Mouse (Mus musculus) liver, postnatal 0 days (tissue): ENCODE measurements around the gene Wsb1. TPM values are rescaled to one million over a fixed set of nuclear protein-coding genes. Genes with fewer than 3 reads are reported as not detected.

ENCODE experiments used
- ATAC-seq: fragments of 200-750 bp; cut with Nextera tagmentation; 2 replicates; pipeline ENCODE4 v1.8.0; 2017; ENCODE audit warnings: mild to moderate bottlenecking, moderate library complexity
- DNase-seq: peaks from one replicate; pipeline ENCODE4 v3.0.0-alpha.2; 2016
- H3K27ac ChIP-seq: fragments of 300-500 bp; sonication (generic); 2 replicates; pipeline ENCODE4 v1.5.1; 2014; ENCODE audit warnings: antibody characterized with exemption, moderate library complexity, mild to moderate bottlenecking, low read depth
- H3K27me3 ChIP-seq: fragments of 300-500 bp; sonication (generic); 2 replicates; pipeline ENCODE4 v1.6.1; 2014; ENCODE audit warnings: low read length, control low read depth, mixed read lengths; ENCODE audit not compliant: insufficient read depth
- H3K36me3 ChIP-seq: fragments of 300-500 bp; sonication (generic); replicated peaks from 2 replicates; pipeline ENCODE4 v1.6.1; 2014; ENCODE audit warnings: mild to moderate bottlenecking, control low read depth, low read length, moderate library complexity, mixed read lengths; ENCODE audit not compliant: insufficient read depth
- H3K4me1 ChIP-seq: fragments of 300-500 bp; sonication (generic); 2 replicates; pipeline ENCODE4 v1.6.1; 2014; ENCODE audit warnings: antibody characterized with exemption, mild to moderate bottlenecking, control low read depth; ENCODE audit not compliant: insufficient read depth
- H3K4me2 ChIP-seq: fragments of 300-500 bp; sonication (generic); 2 replicates; pipeline ENCODE4 v1.6.1; 2014; ENCODE audit warnings: low read depth, mild to moderate bottlenecking, low read length, moderate library complexity, mixed read lengths
- H3K4me3 ChIP-seq: fragments of 300-500 bp; sonication (generic); 2 replicates; pipeline ENCODE4 v1.5.1; 2014; ENCODE audit warnings: low read depth, low read length
- H3K9ac ChIP-seq: fragments of 300-500 bp; sonication (generic); replicated peaks from 2 replicates; pipeline ENCODE4 v1.6.1; 2014; ENCODE audit warnings: mild to moderate bottlenecking, moderate library complexity
- H3K9me3 ChIP-seq: fragments of 300-500 bp; sonication (generic); 2 replicates; pipeline ENCODE4 v1.6.1; 2016; ENCODE audit warnings: mild to moderate bottlenecking, control low read depth, low read length, mixed read lengths
- CTCF ChIP-seq: sonication (generic); IDR thresholded peaks from 2 replicates; pipeline ENCODE4 v1.5.1; 2016; ENCODE audit warnings: antibody characterized with exemption, low read depth
- EP300 ChIP-seq: IDR thresholded peaks from 2 replicates; pipeline ENCODE4 v1.6.1; 2016; ENCODE audit warnings: antibody characterized with exemption, low read depth, mild to moderate bottlenecking
- WGBS: fragments of 180-500 bp; shearing (Covaris S2); extraction: QIAGEN DNeasy Blood & Tissue Kit; methylation state at CpG from one replicate; pipeline ENCODE4 v1.1.7; 2014; ENCODE audit not compliant: insufficient replicate concordance; 5-methylcytosine and 5-hydroxymethylcytosine counted together
- polyA plus RNA-seq: library from polyadenylated mRNA; unstranded; fragments of >200 nt; fragmentation: Nextera tagmentation; extraction: Ambion mirVana; gene quantifications from 2 replicates; pipeline ENCODE4 v1.2.1, GENCODE M21; 2015

Wsb1 gene
- polyA plus RNA-seq, 1 experiment from 2014 or later: 26.3 TPM

GRCm38 (mm10) chr11:79293971-79294370, 39.5 kb upstream of the Wsb1 start:
- TF ChIP-seq CTCF: no peak
- TF ChIP-seq EP300: no peak
- H3K27ac ChIP-seq: no peak overlapping the region
- no peaks in the 10 kb centered on the region for H3K9me3 ChIP-seq
- no peaks in the 10 kb centered on the region for H3K27me3 ChIP-seq
- 67% methylated on average over 1 of the region's 1 CpGs for WGBS
- H3K9ac ChIP-seq: no peak overlapping the region
- no peak overlapping the region for H3K4me2 ChIP-seq
- DNase-seq (no peak), ATAC-seq (no peak)
- peaks cover under 1% of the 10 kb centered on the region for H3K4me1 ChIP-seq
- no peak overlapping the region for H3K4me3 ChIP-seq
- no peaks in the 10 kb centered on the region for H3K36me3 ChIP-seq

DNA sequence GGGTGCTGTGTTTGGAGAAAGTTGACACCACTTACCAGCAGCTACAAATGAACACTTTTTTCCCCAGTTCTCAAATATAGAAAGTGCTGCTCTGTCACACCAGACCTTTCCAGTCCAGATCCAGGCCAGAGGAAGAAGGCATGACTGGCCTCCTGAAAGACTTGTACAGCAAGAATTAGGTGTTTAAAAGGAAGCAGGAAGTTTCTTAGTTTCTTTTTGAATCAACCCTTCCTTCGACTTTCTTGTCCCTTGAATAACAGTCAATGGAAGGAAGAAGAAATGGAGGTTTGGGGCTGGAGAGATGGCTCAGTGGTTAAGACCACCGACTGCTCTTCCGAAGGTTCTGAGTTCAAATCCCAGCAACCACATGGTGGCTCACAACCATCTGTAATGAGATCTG, 38.6 kb upstream of the Wsb1 start:
- Histone ChIP-seq H3K4me2 (no peak overlapping the region), H3K9ac (no peak overlapping the region), H3K4me3 (no peak overlapping the region), H3K4me1 (peaks cover 10% of the 10 kb centered on the region), H3K27ac (no peak overlapping the region), H3K36me3 (no peaks in the 10 kb centered on the region), H3K9me3 (no peaks in the 10 kb centered on the region), H3K27me3 (no peaks in the 10 kb centered on the region)
- TF ChIP-seq EP300: no peak
- no peak for TF ChIP-seq CTCF
- WGBS: 66% methylated on average over 3 of the region's 3 CpGs
- no peak for ATAC-seq
- no peak for DNase-seq

DNA sequence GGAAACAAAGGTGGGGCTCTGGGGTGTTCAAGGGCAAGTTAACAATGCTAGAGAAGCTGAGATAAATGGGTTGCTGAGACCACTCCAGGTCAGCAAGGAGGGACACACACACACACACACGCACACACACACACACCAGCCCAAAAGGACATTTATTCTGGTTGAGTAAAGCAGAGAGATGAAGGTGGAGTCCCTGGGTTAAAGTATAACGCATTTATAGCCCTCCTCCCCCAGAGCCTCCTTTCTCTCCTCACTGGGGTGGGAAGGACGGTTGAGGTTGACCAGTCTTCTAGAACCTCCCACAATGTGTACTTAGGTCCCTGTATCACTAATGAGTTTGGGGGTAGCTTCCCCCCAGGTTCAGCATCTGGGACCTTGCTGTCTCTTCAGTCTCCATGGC, 37.7 kb upstream of the Wsb1 start:
- no peak overlapping the region for H3K4me3 ChIP-seq
- H3K4me1 ChIP-seq: peaks cover 19% of the 10 kb centered on the region
- TF ChIP-seq EP300 (no peak), CTCF (no peak)
- DNase-seq (no peak), ATAC-seq (no peak)
- no peak overlapping the region for H3K9ac ChIP-seq
- H3K36me3 ChIP-seq: no peaks in the 10 kb centered on the region
- no peaks in the 10 kb centered on the region for H3K9me3 ChIP-seq
- no peak overlapping the region for H3K27ac ChIP-seq
- 55% methylated on average over 3 of the region's 3 CpGs for WGBS
- no peak overlapping the region for H3K4me2 ChIP-seq
- H3K27me3 ChIP-seq: no peaks in the 10 kb centered on the region

DNA sequence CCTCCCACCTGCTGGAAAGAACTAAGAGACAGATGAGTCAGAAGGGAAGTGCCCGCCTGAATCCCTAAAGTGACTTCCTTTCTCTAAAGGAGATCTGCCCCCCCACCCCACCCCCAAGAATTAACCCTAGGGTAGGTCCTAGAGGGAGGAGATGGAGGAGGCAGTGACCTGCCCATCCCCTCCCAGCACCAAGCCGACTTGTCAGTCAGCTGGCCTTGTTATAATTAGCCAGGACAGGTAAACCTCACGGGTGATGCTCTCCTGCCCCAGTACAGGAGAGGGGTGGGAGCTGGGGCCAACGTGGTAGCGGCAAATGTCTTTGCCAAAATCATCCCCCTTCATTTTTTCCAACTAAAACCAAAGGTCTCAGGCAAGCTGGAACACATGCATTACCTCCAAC, 37.2 kb upstream of the Wsb1 start:
- Histone ChIP-seq H3K4me1 (peaks cover 22% of the 10 kb centered on the region), H3K36me3 (no peaks in the 10 kb centered on the region), H3K9ac (no peak overlapping the region), H3K4me3 (no peak overlapping the region), H3K27ac (no peak overlapping the region), H3K27me3 (no peaks in the 10 kb centered on the region), H3K4me2 (no peak overlapping the region), H3K9me3 (no peaks in the 10 kb centered on the region)
- no peak for DNase-seq
- WGBS: 50% methylated on average over 5 of the region's 5 CpGs
- no peak for ATAC-seq
- no peak for TF ChIP-seq EP300

DNA sequence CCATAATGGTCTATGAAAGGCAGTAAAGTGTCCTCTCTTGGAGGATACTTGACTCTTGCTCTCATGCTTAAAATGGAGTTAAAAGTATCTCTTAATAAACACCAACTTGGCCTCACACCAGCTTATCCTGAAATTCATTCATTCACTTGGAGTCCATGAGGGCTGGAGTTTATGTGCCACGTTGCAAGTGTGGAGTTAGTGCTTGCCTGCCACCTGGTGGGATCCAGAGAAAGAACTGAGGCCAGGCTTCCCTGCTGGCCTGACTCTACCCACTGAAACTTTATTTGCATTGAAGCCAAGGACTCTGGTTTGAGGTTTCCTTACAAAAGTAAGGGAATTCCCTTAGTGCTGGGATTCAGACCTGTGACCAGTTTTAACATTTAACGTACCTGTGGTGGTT, 36.0 kb upstream of the Wsb1 start:
- H3K27me3 ChIP-seq: no peaks in the 10 kb centered on the region
- H3K9me3 ChIP-seq: no peaks in the 10 kb centered on the region
- 50% methylated on average over 2 of the region's 2 CpGs for WGBS
- ATAC-seq: 0 out of 2 replicates have a peak, but pooled peaks have one; percentile 35
- no peaks in the 10 kb centered on the region for H3K36me3 ChIP-seq
- no peak overlapping the region for H3K27ac ChIP-seq
- H3K4me1 ChIP-seq: peaks cover 33% of the 10 kb centered on the region
- H3K9ac ChIP-seq: no peak overlapping the region
- DNase-seq: peak; percentile 58
- TF ChIP-seq CTCF (peak; percentile 80), EP300 (no peak)
- H3K4me3 ChIP-seq: no peak overlapping the region
- no peak overlapping the region for H3K4me2 ChIP-seq

DNA sequence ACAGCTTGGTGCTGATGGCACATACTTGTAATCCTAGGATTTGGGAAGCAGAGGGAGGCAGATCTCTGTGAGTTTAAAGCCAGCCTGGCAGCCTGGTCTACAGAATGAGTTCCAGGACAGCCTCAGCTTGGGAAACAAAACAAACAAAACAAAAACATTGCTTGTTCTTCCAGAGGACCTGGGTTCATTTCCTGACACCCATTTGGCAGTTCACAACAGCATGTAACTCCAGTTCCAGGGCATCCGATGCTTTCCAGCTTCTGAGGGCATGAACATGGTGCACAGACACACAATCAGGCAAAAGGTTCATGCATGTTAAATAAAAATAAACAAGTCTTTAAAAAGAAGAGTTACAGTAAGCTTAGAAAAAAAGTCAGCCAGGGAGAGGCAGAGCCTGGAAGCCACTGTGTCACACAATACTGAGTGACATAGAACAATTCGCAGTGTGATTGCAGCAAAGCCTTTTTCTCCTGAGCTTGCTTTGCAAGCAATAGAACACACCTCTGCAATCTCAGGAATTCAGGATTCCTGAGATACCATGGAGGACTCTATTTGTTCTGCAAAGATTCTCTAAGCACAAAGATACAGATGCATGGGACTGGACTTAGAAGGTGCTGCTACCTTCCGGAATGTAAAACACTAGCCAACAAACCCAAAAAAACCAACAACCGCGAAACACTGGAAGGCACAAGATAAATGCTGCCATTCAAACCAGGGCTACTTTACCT, 34.6 kb upstream of the Wsb1 start:
- DNase-seq (no peak), ATAC-seq (no peak)
- no peak overlapping the region for H3K9ac ChIP-seq
- H3K4me1 ChIP-seq: peaks cover 34% of the 10 kb centered on the region
- H3K27me3 ChIP-seq: no peaks in the 10 kb centered on the region
- no peaks in the 10 kb centered on the region for H3K9me3 ChIP-seq
- no peak overlapping the region for H3K27ac ChIP-seq
- H3K36me3 ChIP-seq: no peaks in the 10 kb centered on the region
- H3K4me2 ChIP-seq: no peak overlapping the region
- no peak overlapping the region for H3K4me3 ChIP-seq
- 76% methylated on average over 5 of the region's 5 CpGs for WGBS
- TF ChIP-seq CTCF (no peak), EP300 (no peak)
